Mouse (Mus musculus): ENCODE measurements at regions not wholly inside any gene's neighbourhood (a gene's known extent, or its start where the extent isn't known, plus 50 kb on each side); places are given as distances from the start of the nearest gene placed in this dataset.

DNA sequence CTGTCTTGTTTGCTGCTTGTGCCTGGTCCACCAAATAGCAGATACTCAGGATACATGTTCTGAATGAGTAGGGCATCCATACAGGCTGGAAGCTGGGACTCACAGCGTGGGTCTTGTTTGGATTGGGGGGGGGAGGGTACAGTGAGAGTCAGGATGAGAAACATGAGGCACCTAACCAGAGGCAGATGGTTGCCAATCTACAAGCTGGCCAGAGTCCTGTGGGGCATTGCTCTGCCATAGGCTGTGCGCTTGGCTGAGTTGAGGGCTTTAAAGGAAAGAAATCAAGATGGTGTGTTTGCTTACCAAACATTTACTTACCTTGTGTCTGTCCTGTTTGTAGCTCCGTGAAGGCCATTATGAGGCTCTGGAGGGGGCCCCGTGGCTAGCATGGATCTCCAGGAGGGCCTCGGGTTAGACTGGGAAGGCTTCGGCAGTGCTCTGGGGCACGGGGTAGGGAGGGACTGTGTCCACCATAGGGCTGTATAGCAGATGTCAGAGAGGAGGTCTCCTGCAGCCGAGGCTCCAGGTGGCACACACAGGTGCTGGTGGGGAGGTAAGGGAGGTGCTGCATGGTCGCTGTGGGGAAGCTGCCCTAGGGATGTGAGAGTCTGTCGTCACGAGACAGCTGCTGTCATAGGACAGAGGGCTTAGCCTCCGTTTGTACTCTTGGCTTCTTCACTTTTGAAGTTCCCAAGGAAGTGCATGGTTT is 70.7 kb upstream of the Id2 start:
- Histone ChIP-seq H3K4me3 (ENCODE audit: insufficient read depth, low read length) (no peak overlapping the region), H3K27ac (ENCODE audit: insufficient read depth, low read depth, low read length) (no peak overlapping the region), H3K4me1 (ENCODE audit: control insufficient read depth, insufficient read depth, low read length) (peaks cover 39% of the 10 kb centered on the region)
- TF ChIP-seq POLR2A (IDR thresholded peaks at IDR 0.05; ENCODE audit: borderline replicate concordance, low read depth, low read length) (no peak), CTCF (IDR thresholded peaks at IDR 0.05; ENCODE audit: low read depth, low read length) (no peak)

DNA sequence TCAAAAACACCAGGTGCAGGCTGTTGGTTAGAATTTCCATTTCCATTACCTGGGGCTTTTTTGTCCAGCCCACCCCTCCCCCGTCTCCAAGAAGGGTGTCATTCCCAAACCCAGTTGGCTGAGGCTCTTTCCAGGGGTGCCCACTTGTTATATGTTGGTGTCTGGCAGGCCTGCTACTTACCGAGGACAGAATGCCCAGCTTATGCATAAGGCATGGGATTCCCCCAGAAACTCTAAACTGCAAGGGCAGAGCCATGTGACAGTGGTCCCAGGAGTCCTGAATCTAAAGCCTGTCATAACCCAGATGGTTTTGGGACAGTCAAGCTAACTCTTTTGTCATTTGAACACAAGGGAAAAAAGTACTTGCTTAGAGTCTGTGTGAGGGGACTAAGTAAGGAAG is 69.6 kb upstream of the Id2 start:
- no peak for TF ChIP-seq CTCF (IDR thresholded peaks at IDR 0.05; ENCODE audit: low read depth, low read length)
- no peak for TF ChIP-seq POLR2A (IDR thresholded peaks at IDR 0.05; ENCODE audit: borderline replicate concordance, low read depth, low read length)
- H3K4me1 ChIP-seq (ENCODE audit: control insufficient read depth, insufficient read depth, low read length), result peaks cover 39% of the 10 kb centered on the region
- H3K4me3 ChIP-seq (ENCODE audit: insufficient read depth, low read length), result no peak overlapping the region
- H3K27ac ChIP-seq (ENCODE audit: insufficient read depth, low read depth, low read length), result no peak overlapping the region

DNA sequence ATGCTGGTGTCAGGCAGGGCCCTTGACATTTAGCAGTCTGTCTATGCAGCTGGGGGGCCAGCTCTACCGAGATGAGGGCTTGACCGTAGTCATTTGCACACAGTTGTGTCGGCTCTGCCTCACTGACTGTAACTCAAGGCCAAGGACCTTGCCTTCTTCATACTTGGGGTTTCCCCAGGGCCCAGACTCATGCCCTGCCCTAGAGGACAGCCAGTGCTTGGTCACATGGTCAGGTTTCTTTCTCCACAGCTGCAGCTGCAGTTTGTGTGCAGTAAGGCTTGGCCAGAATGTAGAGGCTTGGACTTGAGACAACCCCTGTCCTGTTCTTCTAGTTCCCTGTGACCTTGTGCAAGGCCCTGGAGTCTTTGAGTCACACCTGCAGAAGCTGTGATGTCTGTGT is 68.7 kb upstream of the Id2 start:
- Histone ChIP-seq H3K27ac (ENCODE audit: insufficient read depth, low read depth, low read length) (peak overlapping the region; percentile 39), H3K4me1 (ENCODE audit: control insufficient read depth, insufficient read depth, low read length) (peaks cover 39% of the 10 kb centered on the region), H3K4me3 (ENCODE audit: insufficient read depth, low read length) (no peak overlapping the region)
- TF ChIP-seq POLR2A (IDR thresholded peaks at IDR 0.05; ENCODE audit: borderline replicate concordance, low read depth, low read length) (no peak), CTCF (IDR thresholded peaks at IDR 0.05; ENCODE audit: low read depth, low read length) (no peak)

DNA sequence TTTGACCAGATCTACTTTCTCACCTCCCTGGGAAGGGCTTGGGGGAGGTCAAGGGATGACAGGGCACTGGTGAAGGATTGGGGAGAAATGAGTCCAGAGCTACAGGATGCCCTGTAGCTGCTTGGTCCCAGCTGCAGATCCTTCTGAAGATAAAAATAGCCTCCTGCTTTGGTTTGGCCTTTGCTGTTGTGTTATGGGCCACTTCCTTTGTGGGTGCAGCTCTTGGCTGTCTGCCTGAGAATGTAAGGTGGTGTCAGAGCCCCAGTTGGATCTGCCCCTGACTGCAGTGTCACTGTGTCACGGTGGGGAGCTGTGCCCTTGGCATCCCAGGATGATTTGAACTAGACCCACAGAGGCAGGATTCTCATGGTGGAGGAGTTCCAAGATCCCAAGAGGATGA is 67.8 kb upstream of the Id2 start:
- Histone ChIP-seq H3K4me3 (ENCODE audit: insufficient read depth, low read length) (no peak overlapping the region), H3K27ac (ENCODE audit: insufficient read depth, low read depth, low read length) (peak overlapping the region; percentile 39), H3K4me1 (ENCODE audit: control insufficient read depth, insufficient read depth, low read length) (peaks cover 39% of the 10 kb centered on the region)
- TF ChIP-seq CTCF (IDR thresholded peaks at IDR 0.05; ENCODE audit: low read depth, low read length) (no peak), POLR2A (IDR thresholded peaks at IDR 0.05; ENCODE audit: borderline replicate concordance, low read depth, low read length) (no peak)

DNA sequence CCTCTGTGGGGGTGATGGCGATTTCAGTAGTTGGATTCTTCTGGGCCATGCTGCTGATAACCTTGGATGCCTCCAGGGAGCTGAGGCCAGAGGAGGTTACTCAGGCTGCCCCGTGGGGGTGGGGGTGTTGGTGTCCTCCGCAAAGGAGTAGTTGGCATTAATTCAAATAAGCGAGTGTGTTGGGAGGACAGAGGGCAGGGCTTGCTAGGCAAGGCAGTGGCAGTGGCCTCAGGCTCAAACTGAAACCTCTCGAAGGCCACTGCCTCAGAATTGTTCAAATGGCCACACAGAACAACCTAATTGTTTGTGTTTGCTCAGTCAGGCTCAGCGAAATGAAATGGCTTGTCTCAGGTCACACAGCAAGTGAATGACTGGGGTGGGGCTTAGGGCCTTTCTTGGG is 66.6 kb upstream of the Id2 start:
- TF ChIP-seq POLR2A (IDR thresholded peaks at IDR 0.05; ENCODE audit: borderline replicate concordance, low read depth, low read length), result no peak
- TF ChIP-seq CTCF (IDR thresholded peaks at IDR 0.05; ENCODE audit: low read depth, low read length), result no peak
- peaks cover 34% of the 10 kb centered on the region for H3K4me1 ChIP-seq (ENCODE audit: control insufficient read depth, insufficient read depth, low read length)
- H3K27ac ChIP-seq (ENCODE audit: insufficient read depth, low read depth, low read length), result no peak overlapping the region
- H3K4me3 ChIP-seq (ENCODE audit: insufficient read depth, low read length), result no peak overlapping the region

DNA sequence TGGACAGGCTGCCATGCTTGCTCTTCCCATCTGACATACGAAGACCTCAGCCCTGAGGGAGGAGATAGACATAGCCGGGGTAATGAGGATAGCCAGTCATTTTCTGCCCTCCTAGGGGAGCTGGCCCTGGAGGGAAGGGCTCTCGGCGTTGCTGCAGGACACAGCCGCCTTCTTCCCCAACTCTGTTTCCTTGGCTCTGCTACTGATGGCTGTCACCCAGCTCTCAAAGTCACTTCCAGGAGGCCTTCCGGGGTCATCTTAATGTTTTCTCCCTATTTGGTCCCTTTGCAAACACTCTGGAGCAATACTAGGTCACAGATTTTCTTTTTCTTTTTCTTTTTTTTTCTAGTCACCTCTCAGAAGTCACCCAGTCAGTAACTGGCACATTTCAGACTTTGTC is 65.9 kb upstream of the Id2 start:
- Histone ChIP-seq H3K27ac (ENCODE audit: insufficient read depth, low read depth, low read length) (no peak overlapping the region), H3K4me1 (ENCODE audit: control insufficient read depth, insufficient read depth, low read length) (peaks cover 34% of the 10 kb centered on the region), H3K4me3 (ENCODE audit: insufficient read depth, low read length) (no peak overlapping the region)
- TF ChIP-seq CTCF (IDR thresholded peaks at IDR 0.05; ENCODE audit: low read depth, low read length), result no peak
- TF ChIP-seq POLR2A (IDR thresholded peaks at IDR 0.05; ENCODE audit: borderline replicate concordance, low read depth, low read length), result no peak

DNA sequence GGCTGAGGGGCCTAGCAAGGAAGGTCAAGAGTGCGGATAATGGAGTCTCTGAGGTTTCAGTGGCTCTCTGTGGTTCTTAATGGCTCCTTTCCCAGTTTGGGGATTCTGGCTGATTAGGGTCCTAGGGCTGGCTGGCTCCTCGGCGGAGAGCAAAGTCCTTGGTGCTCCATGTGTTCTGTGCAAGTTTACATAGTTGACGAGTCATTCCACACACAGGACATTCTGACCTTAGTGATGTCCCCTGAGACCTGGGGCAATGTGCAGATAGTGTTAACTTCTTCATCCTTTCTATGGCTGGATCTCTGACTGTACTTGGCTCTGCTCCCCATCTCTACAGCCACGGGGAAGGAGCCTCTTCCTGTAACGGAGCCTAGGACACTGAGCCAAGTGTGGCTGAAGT is 65.0 kb upstream of the Id2 start:
- H3K4me3 ChIP-seq (ENCODE audit: insufficient read depth, low read length), result no peak overlapping the region
- H3K27ac ChIP-seq (ENCODE audit: insufficient read depth, low read depth, low read length), result no peak overlapping the region
- peaks cover 39% of the 10 kb centered on the region for H3K4me1 ChIP-seq (ENCODE audit: control insufficient read depth, insufficient read depth, low read length)
- TF ChIP-seq POLR2A (IDR thresholded peaks at IDR 0.05; ENCODE audit: borderline replicate concordance, low read depth, low read length) (no peak), CTCF (IDR thresholded peaks at IDR 0.05; ENCODE audit: low read depth, low read length) (no peak)

DNA sequence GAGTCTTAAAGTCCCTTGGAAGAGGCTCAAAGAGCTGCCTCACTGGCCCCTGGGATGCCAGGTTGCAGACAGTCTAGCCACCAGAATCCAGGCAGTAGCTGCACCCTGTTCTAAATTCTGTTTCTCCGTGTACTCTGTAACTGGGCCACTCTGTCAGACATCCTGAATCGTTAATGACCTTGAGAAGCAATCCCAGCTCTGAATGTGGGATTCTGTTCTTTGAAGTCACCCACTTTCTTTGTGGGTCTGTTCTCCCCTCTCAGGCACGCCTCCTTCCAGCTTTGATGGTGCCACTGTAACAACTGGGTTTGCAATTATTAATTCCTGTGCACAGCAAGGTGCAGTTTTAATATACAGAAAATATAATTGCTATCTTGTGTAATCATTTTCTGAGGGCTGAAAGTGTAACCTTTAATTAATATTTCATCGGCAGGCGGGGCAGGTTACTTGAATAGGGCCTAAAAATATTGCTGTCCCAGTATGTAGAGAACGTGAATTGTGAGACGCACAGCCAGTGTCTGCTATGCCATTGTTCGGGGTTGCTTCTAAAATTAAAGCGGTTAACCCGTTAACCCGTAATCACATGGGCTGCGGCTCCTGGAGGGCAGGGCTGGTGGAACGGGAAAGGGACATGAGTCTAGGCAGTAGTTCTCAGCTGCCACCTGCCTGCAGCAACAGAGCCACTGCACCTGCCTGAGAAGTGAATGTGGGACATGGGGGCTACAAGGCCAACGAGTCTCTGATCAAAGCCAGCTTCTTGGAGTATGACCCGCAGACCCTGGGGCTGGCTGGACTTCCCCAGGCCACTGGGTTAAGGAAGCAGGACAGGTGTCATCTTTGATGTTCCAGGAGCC is 64.3 kb upstream of the Id2 start:
- H3K27ac ChIP-seq (ENCODE audit: insufficient read depth, low read depth, low read length), result no peak overlapping the region
- H3K4me3 ChIP-seq (ENCODE audit: insufficient read depth, low read length), result no peak overlapping the region
- H3K4me1 ChIP-seq (ENCODE audit: control insufficient read depth, insufficient read depth, low read length), result peaks cover 40% of the 10 kb centered on the region
- TF ChIP-seq POLR2A (IDR thresholded peaks at IDR 0.05; ENCODE audit: borderline replicate concordance, low read depth, low read length) (no peak), CTCF (IDR thresholded peaks at IDR 0.05; ENCODE audit: low read depth, low read length) (no peak)

DNA sequence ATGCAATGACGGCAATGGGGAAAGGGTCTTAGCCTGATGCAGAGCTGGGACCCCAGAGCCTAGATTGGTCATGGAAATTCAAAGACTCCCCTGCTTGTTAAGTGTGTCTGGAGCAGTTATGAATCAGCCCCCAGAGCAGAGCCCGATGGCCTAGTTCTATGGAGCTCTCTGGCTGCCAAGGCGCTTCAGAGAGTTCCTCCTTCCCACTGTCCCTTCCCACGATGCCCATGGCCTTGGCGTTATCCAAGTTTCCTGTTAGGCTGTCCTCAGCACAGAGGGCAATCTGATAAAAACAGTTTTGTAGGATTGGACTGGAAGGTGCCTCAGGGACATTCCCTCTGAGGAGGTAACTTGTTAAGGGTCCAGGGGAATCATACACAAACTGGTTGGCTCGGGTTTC is 62.2 kb upstream of the Id2 start:
- TF ChIP-seq CTCF (IDR thresholded peaks at IDR 0.05; ENCODE audit: low read depth, low read length), result no peak
- no peak for TF ChIP-seq POLR2A (IDR thresholded peaks at IDR 0.05; ENCODE audit: borderline replicate concordance, low read depth, low read length)

DNA sequence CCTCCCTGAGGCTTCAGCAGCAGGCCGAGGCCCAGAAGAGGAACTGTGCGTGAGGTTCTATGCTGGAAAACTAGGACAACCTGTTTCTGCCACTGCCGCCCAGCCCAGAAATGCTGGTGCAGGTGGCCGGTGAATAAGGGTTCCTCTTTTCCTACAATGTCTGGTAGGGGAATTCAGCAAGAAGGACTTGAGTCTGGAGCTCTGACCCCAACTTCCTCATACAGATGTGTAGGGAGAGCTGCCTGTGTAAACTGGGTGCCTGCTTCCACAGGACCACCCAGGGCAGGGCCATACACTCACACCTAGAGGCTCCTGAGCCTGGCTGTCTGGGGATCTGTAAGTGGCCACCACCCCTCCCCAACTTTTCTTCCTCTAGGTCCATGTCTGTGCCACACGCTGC is 60.3 kb upstream of the Id2 start:
- TF ChIP-seq POLR2A (IDR thresholded peaks at IDR 0.05; ENCODE audit: borderline replicate concordance, low read depth, low read length) (no peak), CTCF (IDR thresholded peaks at IDR 0.05; ENCODE audit: low read depth, low read length) (no peak)
- Histone ChIP-seq H3K27ac (ENCODE audit: insufficient read depth, low read depth, low read length) (no peak overlapping the region), H3K4me1 (ENCODE audit: control insufficient read depth, insufficient read depth, low read length) (peaks cover 19% of the 10 kb centered on the region), H3K4me3 (ENCODE audit: insufficient read depth, low read length) (no peak overlapping the region)

More for the DNA sequence above, 62.2 kb upstream of the Id2 start:
- Histone ChIP-seq H3K4me1 (ENCODE audit: control insufficient read depth, insufficient read depth, low read length) (peaks cover 28% of the 10 kb centered on the region), H3K27ac (ENCODE audit: insufficient read depth, low read depth, low read length) (no peak overlapping the region), H3K4me3 (ENCODE audit: insufficient read depth, low read length) (no peak overlapping the region)

All from bone marrow macrophage, adult 2 months (primary cell).